Mouse (Mus musculus): Measurements from ENCODE around the gene Pkd1l2. TPM values are rescaled to one million over a fixed set of nuclear protein-coding genes. Genes with fewer than 3 reads are reported as not detected.

Gene Pkd1l2
- total and polyA plus RNA-seq, 3 experiments = 0.93 to 2.3 (median 1.2) TPM

DNA sequence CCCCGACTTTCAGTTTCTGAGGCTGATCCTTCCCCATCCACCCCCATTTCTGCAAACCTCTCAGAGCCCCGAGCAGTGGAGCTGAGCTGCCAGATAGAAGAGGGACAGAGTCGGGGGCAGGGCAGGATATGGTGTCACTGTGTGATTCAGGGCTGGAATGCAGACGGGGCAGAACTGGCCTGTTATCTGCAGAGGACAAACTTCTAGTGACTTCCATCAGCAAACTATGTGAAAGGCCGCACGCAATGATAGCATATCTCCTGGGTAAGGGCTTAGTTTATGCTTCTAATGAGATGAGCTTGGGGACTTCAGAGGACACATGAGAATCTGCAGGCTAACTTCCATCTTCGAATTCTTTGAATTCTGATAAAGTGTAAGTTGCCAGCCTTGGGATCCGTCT, 3.3 kb upstream of the Pkd1l2 start:
- no peak for DNase-seq

DNA sequence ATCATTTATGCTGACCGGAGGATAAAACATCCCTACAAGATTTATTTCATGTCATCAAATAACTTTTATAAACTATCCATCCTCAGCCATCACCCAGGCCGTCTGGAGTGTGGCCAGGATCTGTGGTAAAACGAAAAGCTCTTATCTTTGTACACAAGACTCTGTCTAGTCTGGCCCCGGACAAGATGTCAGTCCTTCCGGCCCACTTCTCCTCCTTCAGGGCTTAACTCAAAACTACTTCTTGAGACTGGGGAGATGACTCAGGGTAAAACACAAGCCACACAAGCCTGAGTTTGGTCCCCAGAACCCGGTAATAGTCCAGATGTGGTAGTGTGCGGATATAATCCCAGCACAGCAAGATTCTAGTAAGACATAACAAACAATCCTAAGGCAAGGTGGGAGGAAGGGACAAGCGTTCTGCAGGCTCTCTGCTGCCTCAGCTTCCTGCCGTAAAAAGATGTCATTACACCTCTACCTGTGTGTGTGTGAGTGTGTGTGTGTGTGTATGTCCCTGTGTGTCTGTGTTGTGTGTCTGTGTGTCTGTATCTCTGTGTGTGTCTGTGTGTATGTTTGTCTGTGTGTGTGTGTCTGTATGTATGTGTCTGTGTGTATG, 804 bp upstream of the Pkd1l2 start:
- no peak for DNase-seq

DNA sequence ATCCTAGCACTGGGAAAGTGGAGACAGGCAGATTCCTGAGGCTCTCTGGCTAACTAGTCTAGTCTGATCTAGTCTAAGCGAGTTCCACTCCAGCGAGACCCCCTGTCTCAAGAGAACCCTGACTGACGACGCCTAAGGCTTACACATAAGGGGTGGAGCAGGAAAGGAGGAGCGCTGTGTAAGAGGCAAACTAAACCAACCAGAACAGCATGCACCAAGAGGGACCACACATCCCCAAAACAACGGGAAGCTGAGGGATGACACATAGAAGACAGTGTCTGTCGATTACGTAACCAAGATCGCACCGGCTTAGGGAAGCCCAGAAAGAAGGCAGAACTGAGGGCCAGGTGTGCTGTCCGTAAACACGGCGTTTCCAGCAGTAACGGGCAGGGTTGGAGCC, 2.6 kb downstream of the Pkd1l2 start:
- no peak for DNase-seq

DNA sequence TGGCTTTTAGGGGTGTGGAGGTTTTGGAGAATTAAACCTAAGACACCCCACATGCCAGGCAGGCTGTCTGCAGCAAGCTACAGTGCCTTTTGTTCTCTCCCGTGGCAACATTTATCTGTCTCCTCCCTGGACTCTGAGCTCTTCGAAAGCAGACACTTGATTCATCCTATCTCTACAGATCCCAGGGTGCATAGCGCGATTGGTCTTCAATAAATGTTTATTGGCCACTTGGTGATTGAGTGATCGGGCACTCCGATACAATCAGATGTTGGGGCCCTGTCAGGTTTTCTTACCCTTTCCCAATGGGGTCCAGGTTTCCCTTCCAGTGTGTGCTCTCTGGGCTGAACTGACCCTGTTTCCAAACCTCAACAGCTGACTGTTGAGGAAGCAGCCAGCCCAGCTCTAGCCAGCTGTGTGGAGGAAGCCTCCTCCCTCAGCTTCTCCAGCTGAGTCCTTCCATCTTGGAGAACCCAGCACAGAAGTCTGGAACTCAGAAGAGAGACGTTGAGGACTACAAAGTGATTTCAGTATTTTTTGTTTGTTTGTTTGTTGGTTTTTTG, 3.8 kb downstream of the Pkd1l2 start:
- no peak for DNase-seq

DNA sequence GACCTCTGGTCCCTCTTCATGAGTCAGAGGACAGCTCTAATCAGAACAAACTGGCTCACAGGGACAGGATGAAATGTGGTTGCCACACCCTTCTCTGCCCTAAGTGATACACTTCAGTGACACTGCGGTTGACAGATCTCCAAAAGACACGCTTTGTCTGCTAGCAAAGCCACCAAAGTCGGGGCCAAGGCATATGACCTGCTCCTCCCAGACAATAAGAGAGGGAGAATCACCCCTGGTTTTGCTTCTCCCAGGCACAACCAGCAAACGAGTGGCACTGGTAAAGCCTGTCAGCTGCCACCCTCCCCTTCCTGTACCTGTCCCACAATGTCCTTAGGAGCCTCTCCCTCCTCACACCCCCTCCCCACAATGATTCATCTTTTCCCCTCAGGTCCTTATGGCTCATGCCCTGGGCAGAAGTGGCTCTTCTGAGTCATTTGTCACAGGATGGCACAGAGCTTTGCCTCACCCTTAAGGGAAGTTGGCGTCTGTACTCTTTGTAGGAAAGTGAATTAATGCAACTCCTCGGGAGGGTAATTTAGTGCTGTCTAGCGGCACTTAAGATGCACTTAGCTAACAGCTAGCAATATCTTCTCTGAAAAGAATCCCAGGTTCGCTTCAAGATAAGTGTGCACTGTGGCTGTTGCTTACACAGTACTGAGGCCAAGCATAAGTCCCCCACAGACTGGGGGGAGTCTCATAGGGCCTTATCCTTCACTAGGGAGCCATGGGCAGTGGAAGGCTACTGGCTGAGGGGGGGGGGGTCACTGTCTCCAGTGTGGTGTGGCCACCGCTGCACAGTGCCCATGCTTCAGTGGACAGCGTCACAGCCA, 7.7 kb downstream of the Pkd1l2 start:
- DNase-seq = no peak

DNA sequence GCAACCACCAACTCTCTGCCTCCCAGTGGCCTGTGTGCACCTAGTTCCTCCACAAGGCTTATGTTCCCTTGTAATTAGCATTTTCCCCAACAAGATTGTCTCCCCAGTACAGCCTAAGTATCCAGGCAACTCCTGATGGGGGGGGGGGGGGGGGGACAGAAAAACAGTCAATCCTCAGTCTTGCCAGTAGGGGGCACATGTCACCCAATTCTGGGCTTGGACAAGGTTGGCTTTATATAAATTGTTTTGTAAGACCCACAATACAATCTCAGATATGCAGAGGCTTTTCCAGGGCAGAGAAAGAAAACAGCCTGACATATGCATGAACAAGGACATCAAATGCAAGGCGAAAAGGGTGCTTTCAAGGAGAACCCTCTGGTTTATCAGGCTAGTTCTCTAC, 12.5 kb downstream of the Pkd1l2 start:
- no peak for DNase-seq

DNA sequence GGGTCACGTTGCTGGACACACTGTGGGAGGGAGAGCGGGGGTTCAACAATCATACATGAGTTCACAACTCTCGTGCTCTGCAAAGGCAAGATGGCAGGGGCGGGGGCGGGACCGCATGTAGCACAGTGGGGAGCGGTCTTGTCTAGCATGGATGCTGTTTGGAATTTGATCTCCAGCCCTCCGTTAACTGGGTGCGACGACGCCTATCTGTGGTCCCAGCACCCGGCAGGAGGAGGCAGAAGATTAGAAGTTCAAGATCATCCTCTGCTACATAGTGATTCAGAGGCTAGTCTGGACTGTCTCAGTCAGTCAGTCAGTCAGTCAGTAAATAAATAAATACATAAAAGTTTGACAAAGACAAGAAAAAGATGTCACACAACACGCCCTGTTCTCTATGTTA, 14.0 kb downstream of the Pkd1l2 start:
- no peak for DNase-seq

DNA sequence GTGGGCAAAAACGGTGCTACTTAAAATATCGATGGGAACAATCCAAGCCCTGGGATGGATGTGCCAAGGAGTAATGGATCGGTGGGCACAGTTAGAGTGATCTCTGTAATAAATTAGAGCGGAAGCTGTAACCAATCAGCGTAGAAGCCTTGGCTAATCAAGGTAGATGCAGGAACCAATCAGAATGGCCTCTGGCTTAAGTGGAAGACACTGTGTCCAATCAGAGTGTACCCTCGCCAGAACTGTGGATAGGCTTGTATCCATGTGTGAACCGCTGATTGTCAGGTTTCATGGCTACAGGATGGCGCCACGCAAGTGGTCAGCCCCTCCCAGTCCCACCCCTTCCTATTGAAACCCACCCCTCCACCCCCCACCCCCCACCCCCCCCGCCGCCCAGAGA, 14.9 kb downstream of the Pkd1l2 start:
- no peak for DNase-seq

DNA sequence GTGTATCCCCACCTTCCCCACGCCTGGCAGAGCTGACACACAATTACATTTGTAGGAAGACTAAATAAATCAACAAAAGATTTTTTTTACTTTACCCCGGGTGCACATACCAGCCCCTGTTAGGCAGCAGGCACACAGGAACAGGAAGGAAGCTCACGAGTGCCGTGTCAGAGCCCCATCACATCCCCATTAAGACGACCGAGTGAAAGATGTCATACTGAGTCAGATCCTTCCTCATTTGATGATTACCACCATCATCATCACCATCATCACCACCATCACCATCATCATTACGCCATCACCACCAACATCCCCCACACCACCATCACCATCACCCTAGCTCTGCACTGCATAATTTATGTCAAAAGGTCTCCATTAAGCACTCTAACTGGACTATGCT, 15.3 kb downstream of the Pkd1l2 start:
- DNase-seq = no peak

DNA sequence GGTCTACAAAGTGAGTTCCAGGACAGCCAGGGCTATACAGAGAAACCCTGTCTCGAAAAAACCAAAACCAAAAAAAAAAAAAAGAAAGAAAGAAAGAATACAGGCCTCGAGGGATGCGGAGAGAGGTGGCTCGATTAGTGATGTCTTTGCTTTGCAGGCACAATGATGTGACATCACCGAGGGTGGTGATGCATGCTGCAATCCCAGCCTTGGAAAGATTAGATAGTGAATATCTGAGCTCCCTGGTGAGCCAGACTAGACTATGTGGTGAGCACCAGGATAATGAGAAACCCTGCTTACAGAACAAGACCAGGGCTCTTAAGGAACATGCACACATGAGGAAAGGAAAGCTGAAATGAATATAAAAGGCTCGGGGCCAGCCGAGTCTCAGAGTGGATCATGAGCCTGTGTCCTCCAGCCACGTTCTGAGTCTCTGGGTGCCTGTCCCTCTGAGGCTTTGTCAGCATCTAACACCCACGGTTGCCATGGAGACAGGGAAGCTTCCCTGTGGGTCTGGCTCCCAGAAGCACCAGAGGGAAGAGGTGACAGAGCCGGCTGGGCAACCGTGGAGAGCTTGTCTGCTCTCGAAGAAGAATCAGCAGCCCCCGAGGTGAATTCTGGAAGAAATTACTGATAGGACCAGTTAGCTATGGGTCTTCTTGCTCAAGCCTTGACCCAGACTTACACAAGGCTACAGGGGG, 20.9 kb downstream of the Pkd1l2 start:
- peak; percentile 35 for DNase-seq

DNA sequence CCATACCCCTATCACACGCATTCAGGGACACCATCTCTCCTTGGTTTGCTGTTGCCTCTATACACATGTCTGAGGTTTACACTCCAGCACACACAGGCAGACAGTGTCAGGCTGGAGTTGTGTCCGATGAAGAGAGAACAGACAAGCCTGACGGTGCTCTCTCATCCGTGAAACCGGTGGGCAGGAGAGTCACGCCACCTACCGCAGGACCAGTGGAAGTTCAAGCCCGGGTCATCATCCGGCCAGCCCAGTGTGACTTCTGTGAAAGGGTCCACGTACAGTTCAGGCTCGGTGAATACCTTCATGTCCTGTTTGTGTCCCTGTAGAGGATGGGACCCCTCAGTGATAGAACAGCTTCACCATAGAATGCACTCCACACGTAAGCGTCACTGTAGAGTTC, 21.9 kb downstream of the Pkd1l2 start:
- no peak for DNase-seq

DNA sequence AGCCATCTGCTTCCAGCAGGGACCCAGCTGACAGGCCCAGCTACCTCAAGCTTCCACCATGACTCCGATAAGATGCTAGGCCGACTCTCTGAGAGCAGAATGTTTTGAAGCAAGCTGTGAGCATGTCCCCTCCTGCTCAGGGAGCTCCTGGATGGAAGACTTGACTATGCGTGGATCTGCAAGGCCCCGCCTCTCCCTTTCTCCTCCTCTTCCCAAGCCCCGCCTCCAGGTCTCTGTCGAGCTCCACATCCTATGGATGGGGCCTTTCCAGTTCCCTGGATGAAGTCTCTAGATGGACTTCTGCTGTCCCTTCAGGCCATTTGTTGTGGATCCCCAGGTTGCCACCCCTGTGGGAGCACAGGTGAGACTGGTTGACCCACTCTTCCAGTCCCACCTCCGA, 23.2 kb downstream of the Pkd1l2 start:
- no peak for DNase-seq

DNA sequence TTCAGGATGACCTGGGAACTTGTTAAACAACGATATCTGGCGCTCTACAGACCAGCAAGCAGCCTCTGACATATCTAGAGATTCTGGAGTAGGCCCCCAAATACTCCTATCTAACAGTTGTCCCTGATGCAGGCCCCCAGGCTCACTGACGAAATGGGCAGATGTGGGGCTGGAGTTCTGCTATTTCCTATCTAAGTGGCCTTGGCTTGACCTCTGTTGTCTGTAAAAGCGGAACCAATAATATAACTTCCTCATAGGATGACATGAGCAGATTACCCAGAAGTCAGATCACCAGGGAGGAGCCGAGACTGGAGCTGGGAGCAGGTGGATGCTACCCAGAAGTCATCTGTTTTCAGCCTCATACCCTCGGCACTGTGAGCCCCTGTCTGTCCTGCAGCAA, 27.2 kb downstream of the Pkd1l2 start:
- no peak for DNase-seq

DNA sequence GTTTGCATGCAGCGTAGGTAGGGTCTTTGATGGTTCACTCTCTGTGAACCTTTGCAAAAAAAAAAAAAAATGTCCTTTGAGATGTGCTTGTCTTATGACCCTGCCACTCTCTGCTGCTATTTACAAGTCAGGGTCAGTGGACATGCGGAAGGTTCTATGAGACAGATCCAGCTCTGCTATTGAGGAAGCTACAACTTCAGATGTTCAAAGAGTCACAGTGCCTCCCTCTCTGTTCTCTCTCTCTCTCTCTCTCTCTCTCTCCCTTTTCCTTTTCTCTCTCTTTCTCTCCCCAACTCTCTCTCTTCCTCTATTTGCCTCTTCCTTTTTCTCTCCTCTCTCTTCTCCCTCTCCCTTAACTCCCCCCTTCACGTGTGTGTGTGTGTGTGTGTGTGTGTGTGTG, 28.1 kb downstream of the Pkd1l2 start:
- DNase-seq = no peak

DNA sequence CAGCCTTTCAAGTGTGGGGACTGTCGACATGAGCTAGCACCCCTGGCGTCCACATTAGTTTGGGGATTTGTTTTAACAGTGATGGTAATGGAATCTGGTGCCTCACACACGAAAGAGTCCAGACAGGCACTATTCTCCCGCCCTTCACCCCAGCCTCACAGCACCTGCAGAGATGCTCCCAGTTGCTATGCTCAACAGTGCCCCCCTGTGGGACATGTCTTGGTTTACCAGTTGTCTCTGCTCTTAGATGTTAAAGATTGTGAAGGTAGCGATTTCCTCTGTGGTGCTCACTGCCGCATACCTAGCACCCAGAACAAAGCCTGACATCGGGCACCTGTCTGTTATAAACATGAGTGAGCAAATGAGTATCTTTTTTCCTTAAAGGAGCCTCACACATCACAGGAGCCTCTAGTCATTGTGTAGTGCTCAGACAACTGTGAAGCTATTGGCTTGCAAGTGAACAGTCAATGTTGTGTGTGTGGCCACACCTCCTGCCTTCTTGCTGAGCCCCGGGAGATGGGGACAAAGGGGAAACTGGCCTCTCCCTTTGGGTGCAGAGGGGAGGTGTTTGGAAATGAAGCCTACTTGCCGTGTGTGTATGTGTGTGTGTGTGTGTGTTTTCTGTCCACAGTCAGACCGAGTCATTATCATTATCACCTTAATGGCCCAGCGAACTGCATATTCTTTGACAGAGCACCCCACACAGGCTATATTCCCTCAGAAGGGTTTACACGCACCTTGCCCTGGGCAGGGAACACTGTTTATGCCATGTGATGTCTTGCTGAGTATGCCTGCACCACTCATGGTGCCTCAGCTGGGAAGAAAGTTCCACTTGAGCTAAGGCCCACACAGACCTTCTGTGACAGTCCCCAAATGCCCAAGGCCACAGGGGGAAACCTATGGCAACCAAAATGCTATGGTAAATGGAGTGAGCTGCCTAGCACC, 28.8 kb downstream of the Pkd1l2 start:
- peak; percentile 57 for DNase-seq

DNA sequence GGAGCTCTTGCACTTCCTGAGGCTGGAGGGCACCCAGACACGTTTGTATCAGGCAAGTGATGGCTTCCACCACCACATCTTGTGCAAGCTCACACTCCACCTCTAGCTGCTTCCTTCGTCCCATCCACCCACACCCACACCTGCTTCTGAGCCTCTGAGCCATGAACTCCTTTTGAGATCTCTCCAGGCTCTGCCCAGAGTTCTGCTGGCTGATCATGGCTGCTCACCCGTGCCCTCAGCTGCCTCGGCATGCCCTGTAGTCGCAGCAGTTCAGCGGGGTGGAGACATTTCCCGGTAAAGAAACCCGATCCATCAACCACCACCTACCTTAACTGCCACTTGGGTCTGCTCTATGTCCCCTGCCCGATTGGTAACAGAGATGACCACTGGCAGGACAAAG, 30.9 kb downstream of the Pkd1l2 start:
- no peak for DNase-seq

DNA sequence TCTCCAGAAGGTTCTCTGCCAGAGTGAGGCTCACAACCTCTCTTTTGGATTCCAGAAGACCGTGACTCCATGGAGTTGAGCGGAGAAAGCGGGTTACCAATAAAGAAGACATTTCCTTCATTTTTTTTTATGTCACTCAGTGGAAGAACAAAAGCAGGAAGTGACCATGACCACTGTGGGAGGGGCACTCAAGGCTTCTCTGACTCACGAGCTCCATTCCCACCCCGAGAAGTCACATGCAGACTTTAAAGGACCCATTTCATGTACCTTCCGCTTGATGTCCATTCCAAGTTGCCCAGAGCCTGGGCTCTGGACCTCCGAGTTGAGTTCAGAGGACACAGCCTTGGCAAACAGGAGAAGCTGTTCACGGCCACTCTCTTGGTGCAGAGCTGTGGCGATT, 31.5 kb downstream of the Pkd1l2 start:
- DNase-seq = peak; percentile 43

DNA sequence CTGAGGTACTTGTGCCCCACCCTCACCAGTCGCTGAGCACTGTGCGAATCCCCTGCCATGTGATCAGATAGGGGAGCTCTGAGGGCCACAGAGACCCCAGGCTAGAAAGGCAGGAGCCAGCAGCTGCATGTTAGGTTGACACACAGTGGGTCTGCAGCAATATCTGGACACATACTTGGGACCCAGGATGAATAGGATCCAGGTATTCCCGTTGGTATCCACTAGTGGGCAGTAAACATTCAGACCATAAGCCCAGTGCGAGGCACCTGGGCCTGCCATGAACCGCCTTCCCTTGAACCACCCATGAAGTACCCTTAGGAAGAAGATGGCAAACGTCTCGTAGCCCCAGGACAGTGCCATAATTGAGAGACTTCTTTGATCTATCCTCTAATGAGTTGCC, 32.8 kb downstream of the Pkd1l2 start:
- DNase-seq = no peak

DNA sequence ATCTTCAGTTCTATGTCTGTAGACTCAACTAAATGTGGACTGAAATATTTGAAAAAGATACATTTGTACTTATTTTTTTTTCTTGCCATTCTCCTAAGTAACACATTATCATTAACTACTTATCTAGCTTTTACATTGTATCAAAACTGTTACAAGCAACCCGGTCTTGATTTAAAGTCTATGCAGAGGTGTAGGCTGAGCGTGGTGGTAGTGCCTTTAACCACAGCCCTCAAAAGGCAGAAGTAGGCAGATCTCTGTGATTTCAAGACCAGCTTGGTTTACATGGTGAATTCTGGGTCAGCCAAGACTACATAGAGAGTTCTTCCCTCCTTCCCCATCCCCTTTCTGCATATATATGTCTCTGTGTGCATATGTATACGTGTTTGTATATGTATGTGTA, 38.7 kb downstream of the Pkd1l2 start:
- no peak for DNase-seq

DNA sequence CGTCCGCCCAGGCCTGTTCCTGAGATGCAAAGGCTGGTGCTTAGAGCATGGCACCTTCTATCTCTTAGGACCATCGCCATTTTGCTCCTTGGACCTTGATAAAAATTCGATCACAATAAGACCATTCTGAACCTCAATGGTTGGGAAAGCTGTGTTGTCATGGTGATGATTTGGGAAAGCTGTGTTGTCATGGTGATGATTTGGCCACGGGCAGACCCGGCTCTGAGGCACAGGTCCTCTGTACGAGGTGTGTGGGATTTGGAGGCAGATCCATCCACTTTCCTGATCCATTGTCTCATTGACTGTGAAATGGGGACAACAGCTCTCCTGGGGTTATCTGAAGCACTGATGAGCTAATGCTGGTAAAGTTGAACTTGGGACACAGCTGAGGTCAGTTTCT, 42.4 kb downstream of the Pkd1l2 start:
- DNase-seq = no peak

DNA sequence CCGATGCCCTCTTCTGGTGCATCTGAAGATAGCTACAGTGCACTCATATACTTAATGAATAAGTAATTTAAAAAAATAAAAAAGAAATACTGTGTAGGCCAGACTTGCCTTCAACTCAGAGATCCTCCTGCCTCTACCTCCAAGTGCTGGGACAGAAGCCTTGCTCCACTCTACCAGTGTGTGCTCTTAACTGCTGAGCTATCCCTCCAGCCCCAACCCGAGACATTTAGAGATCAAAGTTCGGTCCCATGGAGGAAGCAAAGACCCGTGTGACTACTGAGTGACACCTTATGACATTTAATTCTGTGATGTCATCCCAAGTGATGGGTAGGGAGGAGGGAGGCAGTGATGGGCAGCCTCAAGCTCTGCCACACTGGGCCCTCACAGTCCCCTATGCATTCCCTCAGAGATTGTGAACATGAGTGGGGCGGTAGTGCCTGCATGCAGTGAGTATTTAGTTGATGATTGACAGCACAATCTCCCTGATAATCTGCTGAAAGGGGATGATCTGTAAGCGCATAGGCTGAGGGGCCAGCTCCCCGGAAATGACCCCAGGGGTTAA, 44.8 kb downstream of the Pkd1l2 start:
- no peak for DNase-seq

DNA sequence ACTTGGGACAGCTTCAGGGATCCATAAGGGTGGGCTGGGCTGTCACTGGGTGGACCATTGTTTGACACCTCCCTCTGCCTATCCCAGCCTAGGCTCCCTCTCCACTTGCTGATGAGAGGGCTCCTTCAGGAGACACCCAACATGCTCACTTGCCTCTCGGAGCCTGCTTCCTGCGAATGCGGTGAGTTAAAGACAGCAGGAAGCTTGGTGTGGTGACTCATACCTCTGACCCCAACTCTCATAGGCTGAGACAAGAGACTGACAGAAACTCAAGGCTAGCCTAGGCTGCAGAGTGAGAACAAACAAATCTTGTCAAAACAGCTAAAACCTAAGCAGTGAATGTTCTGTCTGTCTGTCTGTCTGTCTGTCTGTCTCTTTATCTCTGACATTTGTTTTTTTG, 48.9 kb downstream of the Pkd1l2 start:
- DNase-seq = peak; percentile 74
